Mouse (Mus musculus) left cerebral cortex, postnatal 36 days (tissue): ENCODE results near the gene Rnf217. TPM values are rescaled to one million over a fixed set of nuclear protein-coding genes. Genes with fewer than 3 reads are reported as not detected.

ENCODE experiments used
- total RNA-seq, 2 experiments: library from RNA; stranded (reverse); gene quantifications; 2 replicates each; pipeline ENCODE4 v1.2.3; 2021

Gene Rnf217
- total RNA-seq, 2 experiments from 2014 or later = 10.9 to 13.6 TPM

Other genes with a start within 250 kb of the Rnf217 start
- gene Tpd52l1, start 163.2 kb downstream of the Rnf217 start, total RNA-seq = 10 to 100 TPM; 20.8 to 23.3 TPM